Comparison of ENCODE assay signal across 17 mouse cellular contexts in genomic region chr6:115886894-115887293, GRCm38 (mm10). TPM values are rescaled to one million over a fixed set of nuclear protein-coding genes. Genes with fewer than 3 reads are reported as not detected.
A peak's percentile ranks its signal among the peaks of the same experiment; 100 is the strongest.
DNase-seq lines count a peak whose midpoint lies in the region; ATAC-seq and TF ChIP-seq lines count a peak whose summit lies in the region.
"Had no signal": no experiment of that assay in that cellular context is flagged by ENCODE, and none has a peak within 500 bp of the region (broad histone marks: within the 10 kb centered on the region; RNA-seq: fewer than 3 reads in every experiment).

No protein-coding gene starts in this region.

- no peak overlapping the region for H3K27ac ChIP-seq in kidney, embryonic 16.5 days (ENCODE audit: low read length)
- H3K27ac ChIP-seq in ES-E14 (ENCODE audit: insufficient read depth, low read depth, low read length, poor library complexity, severe bottlenecking), result peak overlapping the region; percentile 89
- H3K27ac ChIP-seq in intestine, embryonic 15.5 days, result no peak overlapping the region
- no peak overlapping the region for H3K27ac ChIP-seq in stomach, embryonic 16.5 days (ENCODE audit: low read length)
- H3K27ac ChIP-seq: forebrain, embryonic 15.5 days; heart, embryonic 13.5 days had no signal

- H3K4me1 ChIP-seq in kidney, embryonic 16.5 days (ENCODE audit: insufficient read depth, low read length), result 0 out of 2 replicates have a peak, but pooled peaks cover 5% of the 10 kb centered on the region
- peaks cover 0 to 8% of the 10 kb centered on the region in 2 experiments; a peak in 1 of 4 replicates for H3K4me1 ChIP-seq in ES-E14 (ENCODE audit: control insufficient read depth in 2 of 2, insufficient read depth in 2 of 2, low read length in 2 of 2, poor library complexity in 1 of 2)
- peaks cover 12% of the 10 kb centered on the region for H3K4me1 ChIP-seq in intestine, embryonic 15.5 days (replicated peaks)
- H3K4me1 ChIP-seq in stomach, embryonic 16.5 days (ENCODE audit: control insufficient read depth, insufficient read depth, low read length), result peaks cover 10% of the 10 kb centered on the region

- peaks cover 5% of the 10 kb centered on the region; the same call in 1 of the 2 replicates for H3K9me3 ChIP-seq in kidney, embryonic 16.5 days (ENCODE audit: low read length)
- no peaks in the 10 kb centered on the region for H3K9me3 ChIP-seq in ES-E14 (ENCODE audit: control insufficient read depth, insufficient read depth, low read depth, low read length)
- H3K9me3 ChIP-seq in intestine, embryonic 15.5 days, result no peaks in the 10 kb centered on the region
- no peaks in the 10 kb centered on the region for H3K9me3 ChIP-seq in stomach, embryonic 16.5 days (replicated peaks; ENCODE audit: control insufficient read depth, low read length)
- H3K9me3 ChIP-seq: forebrain, embryonic 15.5 days had no signal

- WGBS in kidney, embryonic 16.5 days, result 51% methylated on average over 4 of the region's 4 CpGs
- 65% methylated on average over 4 of the region's 4 CpGs for WGBS in intestine, embryonic 15.5 days
- WGBS in stomach, embryonic 16.5 days, result 64% methylated on average over 4 of the region's 4 CpGs

- DNase-seq in kidney, postnatal 25 days, result no peak
- peak; percentile 56 for DNase-seq in ES-E14 (ENCODE audit: low read depth, low spot score)
- no peak for DNase-seq in ovary, postnatal 10 days (ENCODE audit: low spot score)
- no peak for DNase-seq in embryo, embryonic 10 days (ENCODE audit: low spot score)
- DNase-seq in kidney, adult 11 months, result no peak
- DNase-seq: kidney, adult 9 months; retina, postnatal 1 day had no signal

- no peak overlapping the region for H3K4me2 ChIP-seq in kidney, embryonic 16.5 days (replicated peaks; ENCODE audit: low read depth, low read length)
- H3K4me2 ChIP-seq in intestine, embryonic 15.5 days (replicated peaks), result no peak overlapping the region
- no peak overlapping the region for H3K4me2 ChIP-seq in stomach, embryonic 16.5 days (ENCODE audit: low read depth, low read length)
- H3K4me2 ChIP-seq: forebrain, embryonic 15.5 days; heart, embryonic 13.5 days had no signal

- H3K36me3 ChIP-seq in kidney, embryonic 16.5 days (ENCODE audit: insufficient read depth, low read length), result peaks cover 33% of the 10 kb centered on the region
- H3K36me3 ChIP-seq in ES-E14 (ENCODE audit: control insufficient read depth, insufficient read depth, low read length, poor library complexity, severe bottlenecking), result peaks cover 10% of the 10 kb centered on the region; the same call in 1 of the 2 replicates
- peaks cover 7% of the 10 kb centered on the region; the same call in 1 of the 2 replicates for H3K36me3 ChIP-seq in intestine, embryonic 15.5 days
- peaks cover 11% of the 10 kb centered on the region for H3K36me3 ChIP-seq in stomach, embryonic 16.5 days (ENCODE audit: control insufficient read depth, insufficient read depth, low read length)

- H3K9ac ChIP-seq in kidney, embryonic 16.5 days (replicated peaks; ENCODE audit: low read length), result no peak overlapping the region
- H3K9ac ChIP-seq in ES-E14 (ENCODE audit: insufficient read depth, low read depth, low read length, poor library complexity, severe bottlenecking), result peak overlapping the region; percentile 77
- no peak overlapping the region for H3K9ac ChIP-seq in intestine, embryonic 15.5 days
- H3K9ac ChIP-seq in stomach, embryonic 16.5 days (ENCODE audit: low read length), result no peak overlapping the region
- H3K9ac ChIP-seq: forebrain, embryonic 15.5 days; heart, embryonic 13.5 days had no signal

- in situ Hi-C loops in ES-E14 (cut with MboI; ENCODE audit: low sequenced_read_pairs in 2 of 2, unreplicated experiment in 2 of 2), result no loop called here

- no peak overlapping the region for H3K4me3 ChIP-seq in kidney, embryonic 16.5 days (ENCODE audit: low read length)
- peak overlapping the region; percentile 50 to 56 for H3K4me3 ChIP-seq in ES-E14 (ENCODE audit: insufficient read depth in 1 of 2, low read depth in 1 of 2, low read length in 2 of 2, poor library complexity in 1 of 2, severe bottlenecking in 1 of 2)
- no peak overlapping the region for H3K4me3 ChIP-seq in intestine, embryonic 15.5 days (replicated peaks)
- H3K4me3 ChIP-seq in stomach, embryonic 16.5 days (replicated peaks; ENCODE audit: low read length), result no peak overlapping the region
- H3K4me3 ChIP-seq: forebrain, embryonic 15.5 days; heart, embryonic 13.5 days had no signal

- no peaks in the 10 kb centered on the region for H3K27me3 ChIP-seq in kidney, embryonic 16.5 days (ENCODE audit: insufficient read depth, low read length)
- H3K27me3 ChIP-seq in intestine, embryonic 15.5 days (replicated peaks), result no peaks in the 10 kb centered on the region
- H3K27me3 ChIP-seq in stomach, embryonic 16.5 days (ENCODE audit: control insufficient read depth, insufficient read depth, low read length), result no peaks in the 10 kb centered on the region
- H3K27me3 ChIP-seq: forebrain, embryonic 15.5 days; heart, embryonic 13.5 days; Patski had no signal

- ATAC-seq in kidney, embryonic 16.5 days (ENCODE audit: low FRiP score, low TSS enrichment), result 0 out of 2 replicates have a peak, but pooled peaks have one; percentile 17
- ATAC-seq in intestine, embryonic 15.5 days, result peak; percentile 68
- ATAC-seq in stomach, embryonic 16.5 days (ENCODE audit: insufficient read depth, low FRiP score), result 0 out of 2 replicates have a peak, but pooled peaks have one; percentile 26
- ATAC-seq: forebrain, embryonic 15.5 days; Patski had no signal

TF ChIP-seq in ES-E14, 5 proteins besides CTCF, POLR2A, EP300 and RAD21:
- TF ChIP-seq ZNF384 (IDR thresholded peaks at IDR 0.05; ENCODE audit: low read depth, low read length), result no peak
- TF ChIP-seq MAFK (IDR thresholded peaks at IDR 0.05; ENCODE audit: insufficient read depth, low read depth, low read length), result no peak
- TF ChIP-seq ZC3H11A (IDR thresholded peaks at IDR 0.05; ENCODE audit: borderline replicate concordance, low read depth, low read length), result no peak
- no peak for TF ChIP-seq HCFC1 (IDR thresholded peaks at IDR 0.05; ENCODE audit: borderline replicate concordance, insufficient read depth, low read length)
- no peak for TF ChIP-seq CHD2 (IDR thresholded peaks at IDR 0.05; ENCODE audit: low read depth, low read length)

RNA-seq across cellular contexts. Expression of gene Ift122, which starts 33.6 kb away (rescaled TPM):
- polyA plus RNA-seq in kidney, embryonic 16.5 days (2015; fragmentation: Nextera tagmentation; extraction: Ambion mirVana), result 38.4 and 40.1 TPM in 2 replicates
- 8.5 and 10.4 TPM in 2 replicates for total RNA-seq in ES-E14 (2012; rRNA removed)
- 13.8 and 14.2 TPM in 2 replicates for polyA plus RNA-seq in intestine, embryonic 15.5 days (2015; fragmentation: Nextera tagmentation; extraction: Ambion mirVana)
- 21.0 and 21.1 TPM in 2 replicates for polyA plus RNA-seq in stomach, embryonic 16.5 days (2015; fragmentation: Nextera tagmentation; extraction: Ambion mirVana)

RNA-seq across cellular contexts. Expression of gene Mbd4, which starts 33.7 kb away (rescaled TPM):
- 18.6 and 22.0 TPM in 2 replicates for polyA plus RNA-seq in kidney, embryonic 16.5 days (2015; fragmentation: Nextera tagmentation; extraction: Ambion mirVana)
- total RNA-seq in ES-E14 (2012; rRNA removed), result 15.1 and 18.8 TPM in 2 replicates
- 14.5 and 14.6 TPM in 2 replicates for polyA plus RNA-seq in intestine, embryonic 15.5 days (2015; fragmentation: Nextera tagmentation; extraction: Ambion mirVana)
- polyA plus RNA-seq in stomach, embryonic 16.5 days (2015; fragmentation: Nextera tagmentation; extraction: Ambion mirVana), result 14.9 and 15.0 TPM in 2 replicates

RNA-seq across cellular contexts. Expression of gene Rho, which starts 44.7 kb away (rescaled TPM):
- 0.16 and 0.37 TPM in 2 replicates for polyA plus RNA-seq in kidney, embryonic 16.5 days (2015; fragmentation: Nextera tagmentation; extraction: Ambion mirVana)
- total RNA-seq in ES-E14 (2012; rRNA removed), result 0.13 and 0.42 TPM in 2 replicates
- 0.05 TPM in 1 of 2 replicates, not detected in the other for polyA plus RNA-seq in intestine, embryonic 15.5 days (2015; fragmentation: Nextera tagmentation; extraction: Ambion mirVana)
- 0.09 TPM in 2 replicates for polyA plus RNA-seq in stomach, embryonic 16.5 days (2015; fragmentation: Nextera tagmentation; extraction: Ambion mirVana)
- polyA plus RNA-seq: heart, embryonic 13.5 days had no signal

RNA-seq across cellular contexts. Expression of gene Efcab12, which starts 48.7 kb away (rescaled TPM):
- 2.3 and 2.8 TPM in 2 replicates for polyA plus RNA-seq in kidney, embryonic 16.5 days (2015; fragmentation: Nextera tagmentation; extraction: Ambion mirVana)
- 1.3 and 1.4 TPM in 2 replicates for total RNA-seq in ES-E14 (2012; rRNA removed)
- 0.42 and 0.49 TPM in 2 replicates for polyA plus RNA-seq in intestine, embryonic 15.5 days (2015; fragmentation: Nextera tagmentation; extraction: Ambion mirVana)
- 0.60 and 0.65 TPM in 2 replicates for polyA plus RNA-seq in stomach, embryonic 16.5 days (2015; fragmentation: Nextera tagmentation; extraction: Ambion mirVana)

RNA-seq across cellular contexts. Expression of gene H1foo, which starts 57.8 kb away (rescaled TPM):
- not detected in 2 replicates for polyA plus RNA-seq in kidney, embryonic 16.5 days (2015; fragmentation: Nextera tagmentation; extraction: Ambion mirVana)
- total RNA-seq in ES-E14 (2012; rRNA removed), result not detected in 2 replicates
- not detected in 2 replicates for polyA plus RNA-seq in intestine, embryonic 15.5 days (2015; fragmentation: Nextera tagmentation; extraction: Ambion mirVana)
- not detected in 2 replicates for polyA plus RNA-seq in stomach, embryonic 16.5 days (2015; fragmentation: Nextera tagmentation; extraction: Ambion mirVana)
- total RNA-seq: left cerebral cortex, adult 18-20 months had no signal
- polyA plus RNA-seq: cortical plate, adult 2 months; forebrain, embryonic 15.5 days; heart, embryonic 13.5 days; lung, embryonic 16.5 days; Patski; stomach, embryonic 14.5 days had no signal

Comparison
In these comparisons a context has a peak if more than half of its experiments do, and no peak if none do; other contexts are left out.
1. ATAC-seq: peak in every context shown above with its lines; median percentile 68 in intestine, embryonic 15.5 days; 26 in stomach, embryonic 16.5 days; 17 in kidney, embryonic 16.5 days.
2. H3K4me3 ChIP-seq: peak in ES-E14 (2 of 2); none in kidney, embryonic 16.5 days (single experiment), intestine, embryonic 15.5 days (single experiment) and stomach, embryonic 16.5 days (single experiment).